Mouse (Mus musculus): ENCODE measurements around the gene Ttc13. TPM values are rescaled to one million over a fixed set of nuclear protein-coding genes. Genes with fewer than 3 reads are reported as not detected.
A peak's percentile ranks its signal among the peaks of the same experiment; 100 is the strongest.

The Ttc13 gene
- polyA plus RNA-seq, 1 experiment from 2014 or later, result 45.5 TPM

GRCm38 (mm10) chr8:124663112-124663873 is 58.5 kb downstream of the Ttc13 start, which contains the start of gene 2310022B05Rik:
Gene 2310022B05Rik (minus strand): TSS chr8:124663369.
- Histone ChIP-seq H3K9me3 (ENCODE audit: control insufficient read depth, low read depth, low read length) (no peaks in the 10 kb centered on the region), H3K9ac (replicated peaks; ENCODE audit: low read depth, low read length) (peak within 1 kb of the TSS; percentile 92), H3K4me2 (replicated peaks; ENCODE audit: low read depth, low read length) (peak within 1 kb of the TSS; percentile 84), H3K36me3 (ENCODE audit: control insufficient read depth, insufficient read depth, low read length) (no peaks in the 10 kb centered on the region), H3K27me3 (ENCODE audit: control insufficient read depth, insufficient read depth, low read length) (no peaks in the 10 kb centered on the region), H3K4me1 (ENCODE audit: control insufficient read depth, insufficient read depth, low read length) (peaks cover 25% of the 10 kb centered on the region), H3K27ac (ENCODE audit: low read length) (peak within 1 kb of the TSS; percentile 87), H3K4me3 (ENCODE audit: low read depth, low read length) (peak within 1 kb of the TSS; percentile 90)
- WGBS, result 1% methylated on average over 67 of the region's 69 CpGs
- ATAC-seq (ENCODE audit: insufficient number of reproducible peaks, insufficient read depth, low FRiP score, low read depth), result peak; percentile 94

- Histone ChIP-seq H3K9ac (replicated peaks; ENCODE audit: low read depth, low read length) (peak overlapping the region; percentile 92), H3K9me3 (ENCODE audit: control insufficient read depth, low read depth, low read length) (no peaks in the 10 kb centered on the region), H3K27me3 (ENCODE audit: control insufficient read depth, insufficient read depth, low read length) (no peaks in the 10 kb centered on the region), H3K4me3 (ENCODE audit: low read depth, low read length) (peak overlapping the region; percentile 90), H3K36me3 (ENCODE audit: control insufficient read depth, insufficient read depth, low read length) (no peaks in the 10 kb centered on the region), H3K4me2 (replicated peaks; ENCODE audit: low read depth, low read length) (peak overlapping the region; percentile 84), H3K27ac (ENCODE audit: low read length) (peak overlapping the region; percentile 87), H3K4me1 (ENCODE audit: control insufficient read depth, insufficient read depth, low read length) (peaks cover 30% of the 10 kb centered on the region)
- under 1% methylated on average over 49 of the region's 49 CpGs for WGBS
- peak; percentile 40; the same call in 1 of the 2 replicates for ATAC-seq (ENCODE audit: insufficient number of reproducible peaks, insufficient read depth, low FRiP score, low read depth)
Observed at GRCm38 (mm10) chr8:124662446-124663111, 59.2 kb downstream of the Ttc13 start.

GRCm38 (mm10) chr8:124661781-124662180 is 60.0 kb downstream of the Ttc13 start:
- peaks cover 30% of the 10 kb centered on the region for H3K4me1 ChIP-seq (ENCODE audit: control insufficient read depth, insufficient read depth, low read length)
- peak overlapping the region; percentile 92 for H3K9ac ChIP-seq (replicated peaks; ENCODE audit: low read depth, low read length)
- H3K4me2 ChIP-seq (replicated peaks; ENCODE audit: low read depth, low read length), result peak overlapping the region; percentile 84
- WGBS, result 22% methylated on average over 9 of the region's 9 CpGs
- no peaks in the 10 kb centered on the region for H3K27me3 ChIP-seq (ENCODE audit: control insufficient read depth, insufficient read depth, low read length)
- peak overlapping the region; percentile 90 for H3K4me3 ChIP-seq (ENCODE audit: low read depth, low read length)
- no peaks in the 10 kb centered on the region for H3K36me3 ChIP-seq (ENCODE audit: control insufficient read depth, insufficient read depth, low read length)
- H3K27ac ChIP-seq (ENCODE audit: low read length), result no peak overlapping the region; the same call in 1 of the 2 replicates
- no peak for ATAC-seq (ENCODE audit: insufficient number of reproducible peaks, insufficient read depth, low FRiP score, low read depth)
- no peaks in the 10 kb centered on the region for H3K9me3 ChIP-seq (ENCODE audit: control insufficient read depth, low read depth, low read length)

- no peak overlapping the region for H3K9ac ChIP-seq (replicated peaks; ENCODE audit: low read depth, low read length)
- no peaks in the 10 kb centered on the region for H3K27me3 ChIP-seq (ENCODE audit: control insufficient read depth, insufficient read depth, low read length)
- H3K4me2 ChIP-seq (replicated peaks; ENCODE audit: low read depth, low read length), result no peak overlapping the region
- H3K27ac ChIP-seq (ENCODE audit: low read length), result peak overlapping the region; percentile 12; the same call in 1 of the 2 replicates
- H3K36me3 ChIP-seq (ENCODE audit: control insufficient read depth, insufficient read depth, low read length), result peaks cover 12% of the 10 kb centered on the region
- 35% methylated on average over 2 of the region's 2 CpGs for WGBS
- H3K4me1 ChIP-seq (ENCODE audit: control insufficient read depth, insufficient read depth, low read length), result peaks cover 39% of the 10 kb centered on the region
- no peaks in the 10 kb centered on the region for H3K9me3 ChIP-seq (ENCODE audit: control insufficient read depth, low read depth, low read length)
- 0 out of 2 replicates have a peak, but pooled peaks have one; percentile 28 for ATAC-seq (ENCODE audit: insufficient number of reproducible peaks, insufficient read depth, low FRiP score, low read depth)
- H3K4me3 ChIP-seq (ENCODE audit: low read depth, low read length), result no peak overlapping the region
Observed at GRCm38 (mm10) chr8:124658415-124658814, 63.4 kb downstream of the Ttc13 start.

- H3K9ac ChIP-seq (replicated peaks; ENCODE audit: low read depth, low read length), result no peak overlapping the region
- peaks cover 43% of the 10 kb centered on the region for H3K4me1 ChIP-seq (ENCODE audit: control insufficient read depth, insufficient read depth, low read length)
- no peak overlapping the region for H3K4me3 ChIP-seq (ENCODE audit: low read depth, low read length)
- peak overlapping the region; percentile 12; the same call in 1 of the 2 replicates for H3K27ac ChIP-seq (ENCODE audit: low read length)
- H3K9me3 ChIP-seq (ENCODE audit: control insufficient read depth, low read depth, low read length), result no peaks in the 10 kb centered on the region
- no peaks in the 10 kb centered on the region for H3K27me3 ChIP-seq (ENCODE audit: control insufficient read depth, insufficient read depth, low read length)
- 78% methylated on average over 7 of the region's 7 CpGs for WGBS
- peaks cover 12% of the 10 kb centered on the region for H3K36me3 ChIP-seq (ENCODE audit: control insufficient read depth, insufficient read depth, low read length)
- no peak for ATAC-seq (ENCODE audit: insufficient number of reproducible peaks, insufficient read depth, low FRiP score, low read depth)
- no peak overlapping the region for H3K4me2 ChIP-seq (replicated peaks; ENCODE audit: low read depth, low read length)
Observed at GRCm38 (mm10) chr8:124657961-124658360, 63.8 kb downstream of the Ttc13 start.

GRCm38 (mm10) chr8:124653568-124654475 is 68.0 kb downstream of the Ttc13 start:
- H3K36me3 ChIP-seq (ENCODE audit: control insufficient read depth, insufficient read depth, low read length), result peaks cover 16% of the 10 kb centered on the region
- WGBS, result 58% methylated on average over 28 of the region's 28 CpGs
- H3K9ac ChIP-seq (replicated peaks; ENCODE audit: low read depth, low read length), result no peak overlapping the region
- no peak overlapping the region for H3K4me3 ChIP-seq (ENCODE audit: low read depth, low read length)
- H3K27me3 ChIP-seq (ENCODE audit: control insufficient read depth, insufficient read depth, low read length), result no peaks in the 10 kb centered on the region
- no peaks in the 10 kb centered on the region for H3K9me3 ChIP-seq (ENCODE audit: control insufficient read depth, low read depth, low read length)
- peak overlapping the region; percentile 62 for H3K27ac ChIP-seq (ENCODE audit: low read length)
- H3K4me2 ChIP-seq (replicated peaks; ENCODE audit: low read depth, low read length), result no peak overlapping the region
- peaks cover 31% of the 10 kb centered on the region for H3K4me1 ChIP-seq (ENCODE audit: control insufficient read depth, insufficient read depth, low read length)
- ATAC-seq (ENCODE audit: insufficient number of reproducible peaks, insufficient read depth, low FRiP score, low read depth), result no peak

- Histone ChIP-seq H3K27ac (ENCODE audit: low read length) (peak overlapping the region; percentile 62; the same call in 1 of the 2 replicates), H3K27me3 (ENCODE audit: control insufficient read depth, insufficient read depth, low read length) (no peaks in the 10 kb centered on the region), H3K4me3 (ENCODE audit: low read depth, low read length) (no peak overlapping the region), H3K9me3 (ENCODE audit: control insufficient read depth, low read depth, low read length) (no peaks in the 10 kb centered on the region), H3K4me1 (ENCODE audit: control insufficient read depth, insufficient read depth, low read length) (peaks cover 28% of the 10 kb centered on the region), H3K9ac (replicated peaks; ENCODE audit: low read depth, low read length) (no peak overlapping the region), H3K4me2 (replicated peaks; ENCODE audit: low read depth, low read length) (no peak overlapping the region), H3K36me3 (ENCODE audit: control insufficient read depth, insufficient read depth, low read length) (peaks cover 16% of the 10 kb centered on the region)
- ATAC-seq (ENCODE audit: insufficient number of reproducible peaks, insufficient read depth, low FRiP score, low read depth), result peak; percentile 66; the same call in 1 of the 2 replicates
- 16% methylated on average over 4 of the region's 4 CpGs for WGBS
Observed at GRCm38 (mm10) chr8:124652546-124652945, 69.2 kb downstream of the Ttc13 start.

- peak overlapping the region; percentile 44; the same call in 1 of the 2 replicates for H3K27ac ChIP-seq (ENCODE audit: low read length)
- no peaks in the 10 kb centered on the region for H3K27me3 ChIP-seq (ENCODE audit: control insufficient read depth, insufficient read depth, low read length)
- no peak overlapping the region for H3K9ac ChIP-seq (replicated peaks; ENCODE audit: low read depth, low read length)
- no peak overlapping the region for H3K4me2 ChIP-seq (replicated peaks; ENCODE audit: low read depth, low read length)
- H3K9me3 ChIP-seq (ENCODE audit: control insufficient read depth, low read depth, low read length), result no peaks in the 10 kb centered on the region
- H3K36me3 ChIP-seq (ENCODE audit: control insufficient read depth, insufficient read depth, low read length), result peaks cover 16% of the 10 kb centered on the region
- no peak overlapping the region for H3K4me3 ChIP-seq (ENCODE audit: low read depth, low read length)
- ATAC-seq (ENCODE audit: insufficient number of reproducible peaks, insufficient read depth, low FRiP score, low read depth), result no peak
- 85% methylated on average over 20 of the region's 20 CpGs for WGBS
- peaks cover 28% of the 10 kb centered on the region for H3K4me1 ChIP-seq (ENCODE audit: control insufficient read depth, insufficient read depth, low read length)
Observed at GRCm38 (mm10) chr8:124651776-124652175, 70.0 kb downstream of the Ttc13 start.
